Mouse (Mus musculus) hindlimb bud, embryonic 11.5 days (tissue): ENCODE measurements at regions not wholly inside any gene's neighbourhood (a gene's known extent, or its start where the extent isn't known, plus 50 kb on each side); places are given as distances from the start of the nearest gene placed in this dataset.
"Not testable (repeated sequence)": the region's sequence is repeated elsewhere in the genome, so short reads cannot be mapped to it uniquely, and the experiment has no call there.

Experiments used
- DNase-seq: peaks from one replicate; pipeline ENCODE4 v3.0.0-alpha.2; 2012; ENCODE audit warnings: low read depth, low spot score; ENCODE audit errors: extremely low spot score

DNA sequence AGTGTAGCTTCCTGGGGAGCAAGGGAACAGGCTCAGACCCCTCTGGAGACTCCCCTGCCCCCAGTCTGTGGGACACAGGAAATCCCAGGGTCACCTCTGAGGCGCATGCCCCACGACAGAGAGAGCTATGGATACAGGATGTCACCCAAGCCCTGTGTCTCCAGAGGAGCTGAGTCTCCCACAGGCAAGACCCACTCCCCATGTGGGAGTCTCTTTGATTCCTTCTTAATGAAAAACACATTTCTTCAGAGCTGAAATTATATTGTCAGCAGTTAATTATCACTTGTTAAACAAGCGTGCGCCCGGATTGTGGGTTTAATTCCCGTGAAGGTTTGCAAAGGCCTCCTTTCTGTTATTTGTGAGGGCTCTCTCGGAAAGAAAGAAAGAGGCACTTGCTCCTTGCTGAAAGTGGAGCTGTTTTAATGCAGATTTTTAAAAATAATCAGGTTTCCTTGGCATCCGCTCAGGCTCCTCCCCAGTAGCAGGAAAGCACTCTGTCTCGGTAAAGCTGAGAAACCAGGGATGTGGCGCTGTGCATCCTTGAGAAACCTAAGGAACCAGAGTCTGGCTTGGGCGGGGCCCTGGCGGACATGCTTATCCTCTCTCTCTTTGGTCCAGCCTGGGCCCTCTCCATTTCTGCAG, 432.6 kb downstream of the Ptpru start:
- no peak for DNase-seq

GRCm38 (mm10) chr4:131407464-131407863, 430.6 kb downstream of the Ptpru start:
- DNase-seq: no peak

GRCm38 (mm10) chr4:131408644-131409043, 429.4 kb downstream of the Ptpru start:
- no peak for DNase-seq

DNA sequence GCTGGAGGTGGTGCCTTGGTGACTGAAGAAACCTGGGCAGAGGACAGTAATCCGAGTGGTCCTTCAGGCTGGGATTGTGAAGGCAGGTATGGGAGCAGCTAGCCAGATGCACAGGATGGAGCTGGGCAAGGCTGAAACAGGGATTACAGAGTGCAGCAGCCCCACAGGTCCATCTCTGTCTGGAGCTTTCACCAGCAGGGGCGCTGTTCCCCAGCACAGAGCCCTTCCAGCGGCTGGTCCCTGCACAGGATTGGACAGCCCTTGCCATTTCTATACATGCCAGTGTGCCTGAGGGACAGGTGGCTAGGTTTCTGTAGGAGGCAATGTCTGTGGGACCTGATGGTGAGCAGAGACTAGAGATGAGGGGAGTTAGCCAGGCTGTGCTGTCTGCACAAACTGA, 428.3 kb downstream of the Ptpru start:
- no peak for DNase-seq

DNA sequence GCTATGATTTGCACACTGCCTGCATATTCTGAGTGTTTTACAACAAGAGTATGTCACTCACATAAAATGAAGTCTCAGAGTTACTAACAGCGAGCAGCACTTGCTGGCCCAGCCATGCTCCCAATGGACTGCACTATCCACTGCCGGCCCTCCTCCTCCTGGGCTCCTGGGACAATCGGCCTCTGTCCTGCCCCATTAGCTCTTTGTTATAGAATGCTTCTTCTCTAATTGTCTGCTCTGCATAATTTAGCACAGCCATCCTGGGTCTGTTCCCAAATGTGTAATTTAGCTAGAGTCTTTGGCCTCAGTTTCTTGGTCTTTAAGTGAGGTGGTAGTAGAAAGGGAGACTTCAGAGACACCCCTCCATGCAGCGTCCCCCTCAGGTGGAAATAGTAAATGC, 426.2 kb downstream of the Ptpru start:
- no peak for DNase-seq

- no peak for DNase-seq
These were observed 424.7 kb downstream of the Ptpru start for GRCm38 (mm10) chr4:131413380-131413779.

DNA sequence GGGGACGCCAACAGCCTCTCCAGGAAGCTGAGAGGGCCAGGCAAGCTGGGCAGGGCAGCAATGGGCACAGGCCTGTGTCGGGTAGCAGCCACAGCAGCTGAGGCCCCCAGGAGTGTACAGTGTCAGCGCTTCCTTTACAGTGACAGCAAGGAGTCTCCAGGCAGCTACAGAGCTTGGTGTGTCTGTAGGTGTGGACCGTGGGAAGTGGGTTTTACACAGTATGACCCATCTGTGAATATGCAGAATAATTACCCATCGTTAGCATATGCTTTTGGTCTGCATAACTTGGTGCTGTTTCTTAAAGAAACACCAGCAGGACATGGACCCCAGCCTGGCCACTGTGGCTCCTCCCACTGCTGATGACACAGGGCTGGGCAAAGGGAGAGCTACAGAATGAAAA, 422.6 kb downstream of the Ptpru start:
- no peak for DNase-seq

DNA sequence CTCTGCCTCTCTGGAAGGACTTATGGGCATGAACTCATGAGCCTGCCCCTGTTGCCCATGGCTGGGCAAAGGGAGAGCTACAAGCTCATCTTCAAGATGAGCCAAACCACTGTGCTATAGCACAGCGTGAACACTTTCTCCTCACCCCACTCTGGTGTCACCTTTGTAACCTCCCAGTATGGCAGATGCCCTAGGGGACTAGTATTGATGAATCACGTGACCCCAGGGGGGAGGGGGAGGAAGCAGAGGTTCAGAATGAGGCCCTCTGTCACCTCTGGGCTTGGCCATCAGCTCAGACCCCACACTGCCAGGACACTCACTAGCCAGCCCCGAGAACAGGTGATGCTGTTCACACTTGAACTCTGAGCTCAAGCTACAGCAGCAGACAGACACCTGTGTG, 421.9 kb downstream of the Ptpru start:
- DNase-seq: no peak

DNA sequence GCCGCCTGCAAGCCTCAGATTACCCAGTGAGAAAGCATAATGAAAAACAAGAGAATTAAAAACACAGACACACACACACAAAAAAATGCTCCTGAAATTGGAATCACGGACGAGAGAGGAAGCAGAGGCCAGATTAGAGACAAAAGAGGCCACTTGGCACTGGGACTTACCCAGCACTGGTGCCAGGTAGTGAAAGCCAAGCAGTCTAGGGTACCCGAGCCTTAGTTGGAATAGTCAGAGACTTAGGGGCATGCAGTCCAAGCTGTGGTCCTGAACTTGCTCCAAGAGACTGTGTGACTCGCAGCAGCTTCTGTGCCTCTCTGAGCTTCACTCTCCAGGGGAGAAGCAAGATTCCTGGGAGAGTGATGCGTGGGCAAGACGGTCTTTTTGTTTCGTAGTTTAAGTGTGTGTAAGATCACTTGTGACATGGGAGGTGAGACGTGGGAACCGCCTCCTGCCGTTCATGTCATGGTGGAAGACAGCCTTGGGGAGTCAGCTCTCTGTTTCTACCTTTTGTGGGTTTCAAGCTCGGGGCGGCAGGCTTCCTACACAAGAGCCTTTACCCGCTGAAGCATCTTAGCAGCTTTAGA, 420.8 kb downstream of the Ptpru start:
- DNase-seq: no peak

DNA sequence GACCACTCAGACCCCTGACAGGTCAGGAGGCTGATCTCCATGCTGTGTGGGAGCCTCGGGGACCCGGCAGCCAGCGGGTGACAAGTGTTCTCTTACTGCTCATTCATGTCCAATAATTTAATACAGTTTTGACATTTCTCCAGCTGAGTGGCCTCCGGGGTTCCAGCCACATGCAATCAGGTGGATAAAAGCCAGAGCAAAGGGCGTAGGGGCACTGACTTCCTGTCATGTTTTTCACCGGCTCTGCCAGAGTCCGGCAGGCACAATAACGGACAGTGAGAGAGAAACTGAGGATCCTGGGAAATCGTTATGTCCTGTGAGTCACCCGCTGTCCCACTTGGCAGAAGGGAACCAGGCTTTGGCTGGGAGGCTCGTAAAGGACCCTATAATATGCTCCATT, 412.8 kb downstream of the Ptpru start:
- DNase-seq: no peak

GRCm38 (mm10) chr4:131427871-131428270, 410.2 kb downstream of the Ptpru start:
- DNase-seq: no peak

GRCm38 (mm10) chr4:131429356-131429755, 408.7 kb downstream of the Ptpru start:
- DNase-seq: no peak

DNA sequence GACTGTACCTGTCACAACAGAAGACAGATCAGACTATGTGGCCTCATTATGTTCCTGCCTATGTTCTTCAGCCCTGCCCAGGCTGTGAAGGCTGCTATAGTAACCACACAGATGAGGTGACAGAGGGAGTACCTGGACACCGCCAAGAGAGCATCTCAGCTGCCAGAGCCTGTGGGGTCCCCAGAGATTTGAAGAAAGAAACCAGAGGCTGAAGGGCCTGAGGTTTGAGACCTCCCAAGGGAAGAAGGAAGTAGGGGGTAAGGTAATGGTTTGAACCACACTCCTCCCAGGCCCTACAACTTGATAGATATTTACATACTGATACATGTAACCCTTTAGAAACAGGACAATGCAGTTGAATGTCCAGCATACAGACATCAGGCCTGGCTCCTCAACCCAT, 407.7 kb downstream of the Ptpru start:
- DNase-seq: no peak

DNA sequence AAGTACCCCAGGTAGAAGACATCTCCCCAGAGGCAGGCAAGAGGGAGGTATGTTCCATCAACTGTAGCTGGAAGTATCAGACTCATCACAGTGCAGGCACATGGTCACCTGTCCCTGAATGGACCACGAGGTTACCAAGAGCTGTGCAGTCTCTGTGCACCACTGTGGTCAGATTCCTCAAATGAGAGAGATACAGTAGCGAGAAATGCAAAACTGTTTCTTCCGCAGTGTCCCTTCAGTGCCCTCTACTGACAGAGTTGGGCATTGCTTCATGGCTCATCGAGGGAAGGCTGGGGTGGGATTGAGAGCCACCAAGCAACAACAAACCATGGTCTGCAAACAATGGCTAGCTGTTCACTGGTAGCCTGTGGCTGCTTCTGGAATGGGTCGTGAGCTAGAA, 406.9 kb downstream of the Ptpru start:
- DNase-seq: peak; percentile 78

DNA sequence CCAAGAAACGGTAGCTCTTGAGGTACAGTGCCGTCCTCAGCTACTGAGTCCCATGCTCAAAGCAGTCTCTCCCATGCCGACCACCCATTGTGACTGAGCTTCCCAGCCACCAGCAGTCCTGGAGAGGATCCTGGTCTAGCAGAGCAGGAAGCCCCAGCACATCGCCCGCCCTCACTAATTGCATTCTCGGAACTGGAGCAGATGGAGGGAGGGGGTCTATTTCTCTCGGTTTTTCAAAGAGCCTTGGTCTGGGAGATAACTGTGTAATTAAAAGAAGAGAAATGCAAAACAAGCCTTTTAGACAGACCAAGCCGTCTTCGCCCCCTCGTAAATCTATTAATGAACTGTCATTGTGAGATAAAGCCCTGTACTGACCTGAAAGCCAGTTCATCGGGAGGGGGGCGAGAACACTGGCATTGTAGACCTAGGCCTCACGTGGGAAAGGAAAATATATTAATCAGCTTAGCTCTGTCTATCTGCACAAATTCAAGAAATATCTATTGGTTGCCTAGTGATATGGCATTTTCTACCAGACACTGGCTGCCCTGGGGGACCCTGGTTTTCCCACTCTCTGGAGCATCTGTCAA, 405.4 kb downstream of the Ptpru start:
- DNase-seq: no peak

DNA sequence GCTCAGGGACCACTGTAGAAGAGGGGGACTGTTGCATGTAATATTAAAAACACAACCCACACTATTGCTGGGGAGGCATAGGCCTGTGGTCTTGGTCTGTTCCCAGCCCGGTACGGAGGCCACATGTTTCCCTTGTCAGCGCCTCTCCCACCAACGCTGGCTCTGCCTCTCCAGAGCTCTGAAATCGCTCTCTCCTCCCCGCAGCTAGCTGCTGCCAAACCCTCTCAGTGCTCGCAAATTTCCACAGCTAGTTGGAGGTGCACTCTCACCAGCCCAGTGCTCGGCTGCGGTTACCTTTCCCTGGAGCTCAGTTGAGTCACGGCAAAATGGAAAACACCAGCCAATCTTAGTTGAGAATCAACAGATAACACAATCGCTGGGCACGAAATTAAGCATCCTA, 402.9 kb downstream of the Ptpru start:
- no peak for DNase-seq

GRCm38 (mm10) chr4:131438403-131438802, 399.7 kb downstream of the Ptpru start:
- no peak for DNase-seq

GRCm38 (mm10) chr4:131438883-131439282, 399.2 kb downstream of the Ptpru start:
- no peak for DNase-seq

DNA sequence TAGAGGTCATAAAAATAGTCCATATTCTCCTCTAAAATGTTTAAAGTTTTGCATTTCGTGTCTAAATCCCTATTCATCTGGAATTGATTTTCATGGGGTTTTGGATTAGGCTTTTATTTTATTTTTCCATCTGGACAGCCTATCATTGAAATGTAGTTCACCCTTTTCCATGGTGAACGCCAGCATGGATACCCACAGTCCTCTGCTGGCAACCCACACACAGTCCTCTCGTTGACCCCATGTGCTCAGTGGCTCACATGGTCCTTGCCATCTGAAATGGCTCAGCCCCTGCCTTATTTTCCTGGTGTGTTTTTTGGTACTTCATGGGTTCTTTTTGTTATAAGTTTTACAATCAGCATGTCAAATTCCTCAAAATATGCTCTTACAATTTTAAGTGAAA, 397.2 kb downstream of the Ptpru start:
- DNase-seq: no peak

- DNase-seq: no peak
These were observed 394.6 kb downstream of the Ptpru start for GRCm38 (mm10) chr4:131443518-131443917.

- not testable (repeated sequence) for DNase-seq
These were observed 387.8 kb downstream of the Ptpru start for GRCm38 (mm10) chr4:131450296-131450695.

GRCm38 (mm10) chr4:131457551-131457950, 380.5 kb downstream of the Ptpru start:
- no peak for DNase-seq

- no peak for DNase-seq
These were observed 378.3 kb downstream of the Ptpru start for GRCm38 (mm10) chr4:131459746-131460145.
